Mouse (Mus musculus): ENCODE data around the gene Snx9.

- TF ChIP-seq POLR2A (IDR thresholded peaks at IDR 0.05; ENCODE audit: borderline replicate concordance, insufficient read depth, low read length) (no peak), CTCF (IDR thresholded peaks at IDR 0.05; ENCODE audit: borderline replicate concordance, insufficient read depth, low read depth, low read length) (no peak)
Observed at GRCm38 (mm10) chr17:5958229-5958628, 117.1 kb downstream of the Snx9 start.
